16 mouse cellular contexts compared by ENCODE assay signal in genomic region chr3:135843181-135843580, GRCm38 (mm10). TPM values are rescaled to one million over a fixed set of nuclear protein-coding genes. Genes with fewer than 3 reads are reported as not detected.
DNase-seq lines count a peak whose midpoint lies in the region; ATAC-seq lines count a peak whose summit lies in the region.
"Had no signal": no experiment of that assay in that cellular context is flagged by ENCODE, and none has a peak within 500 bp of the region (broad histone marks: within the 10 kb centered on the region; RNA-seq: fewer than 3 reads in every experiment).

No protein-coding gene starts in this region.

- H3K4me2 ChIP-seq in heart, embryonic 13.5 days, result peak overlapping the region; percentile 58
- peak overlapping the region; percentile 59 for H3K4me2 ChIP-seq in liver, embryonic 12.5 days
- H3K4me2 ChIP-seq: limb, embryonic 13.5 days had no signal

- no peak overlapping the region for H3K9ac ChIP-seq in heart, embryonic 13.5 days
- H3K9ac ChIP-seq in liver, embryonic 12.5 days, result peak overlapping the region; percentile 42; the same call in 1 of the 2 replicates
- H3K9ac ChIP-seq: limb, embryonic 13.5 days had no signal

- WGBS in heart, embryonic 13.5 days, result 37% methylated on average over 5 of the region's 5 CpGs
- WGBS in liver, embryonic 12.5 days (ENCODE audit: insufficient replicate concordance), result 29% methylated on average over 5 of the region's 5 CpGs

- H3K27me3 ChIP-seq in heart, embryonic 13.5 days (replicated peaks), result no peaks in the 10 kb centered on the region
- H3K27me3 ChIP-seq in liver, embryonic 12.5 days (replicated peaks), result no peaks in the 10 kb centered on the region
- H3K27me3 ChIP-seq: limb, embryonic 13.5 days had no signal

- H3K4me1 ChIP-seq in heart, embryonic 13.5 days, result peaks cover 51% of the 10 kb centered on the region
- peaks cover 77% of the 10 kb centered on the region for H3K4me1 ChIP-seq in liver, embryonic 12.5 days

- no peaks in the 10 kb centered on the region for H3K9me3 ChIP-seq in heart, embryonic 13.5 days
- H3K9me3 ChIP-seq in liver, embryonic 12.5 days (replicated peaks), result no peaks in the 10 kb centered on the region
- H3K9me3 ChIP-seq: limb, embryonic 13.5 days had no signal

- intact Hi-C loops in left cerebral cortex, postnatal 4 days (cut with DNase I), result no loop called here

- H3K4me3 ChIP-seq in heart, embryonic 13.5 days, result 0 out of 2 replicates have a peak overlapping the region, but pooled peaks have one; percentile 7
- H3K4me3 ChIP-seq in liver, embryonic 12.5 days, result peak overlapping the region; percentile 17
- H3K4me3 ChIP-seq: limb, embryonic 13.5 days had no signal

- ATAC-seq in heart, embryonic 13.5 days (ENCODE audit: extremely low read depth, insufficient number of reproducible peaks, low FRiP score, low TSS enrichment), result peak; percentile 69; the same call in 1 of the 2 replicates
- ATAC-seq in liver, embryonic 12.5 days, result peak; percentile 59
- ATAC-seq: forebrain, embryonic 16.5 days had no signal

- no peaks in the 10 kb centered on the region for H3K36me3 ChIP-seq in heart, embryonic 13.5 days
- H3K36me3 ChIP-seq in liver, embryonic 12.5 days, result peaks cover 31% of the 10 kb centered on the region
- H3K36me3 ChIP-seq: limb, embryonic 13.5 days had no signal

- H3K27ac ChIP-seq in heart, embryonic 13.5 days (replicated peaks), result peak overlapping the region; percentile 56; the same call in 1 of the 2 replicates
- H3K27ac ChIP-seq in liver, embryonic 12.5 days, result peak overlapping the region; percentile 85
- H3K27ac ChIP-seq: limb, embryonic 13.5 days had no signal

- no peak for DNase-seq in heart, adult 8-10 months (ENCODE audit: low spot score)
- peak; percentile 16 for DNase-seq in thymus, postnatal 14 days
- no peak for DNase-seq in thymus, postnatal 25 days
- DNase-seq in left cerebral cortex, postnatal 4 days, result no peak
- no peak for DNase-seq in ovary, postnatal 14 days (ENCODE audit: low spot score)
- DNase-seq: B cell, adult 2 months; cerebellum, adult 18-20 months; heart, postnatal 14 days; kidney, adult 11 months; kidney, postnatal 4 days; lung, postnatal 36 days; midbrain, embryonic 14.5 days had no signal

RNA-seq across cellular contexts. Expression of gene Slc39a8, which starts 18.1 kb away (rescaled TPM):
- 13.3 and 14.5 TPM in 2 replicates for polyA plus RNA-seq in heart, embryonic 13.5 days (2015; fragmentation: Nextera tagmentation; extraction: Ambion mirVana)
- total RNA-seq in heart, adult 8-10 months (2022), result 1 to 10 TPM; 4.2 to 8.5 (median 5.5) TPM
- polyA plus RNA-seq in liver, embryonic 12.5 days (2016; fragmentation: Nextera tagmentation; extraction: Ambion mirVana), result 103 and 108 TPM in 2 replicates
- 10 to 100 TPM; 14.3 to 14.4 TPM for total RNA-seq in left cerebral cortex, postnatal 4 days (2021)
